Mouse (Mus musculus) B cell, adult 2 months (primary cell): ENCODE data around the gene Olfr1278.
"Not testable (repeated sequence)": the region's sequence is repeated elsewhere in the genome, so short reads cannot be mapped to it uniquely, and the experiment has no call there.

Experiments
- DNase-seq, 2 experiments: peaks; one replicate each; pipeline ENCODE4 v3.0.0; 2022

Gene Olfr1278

DNA sequence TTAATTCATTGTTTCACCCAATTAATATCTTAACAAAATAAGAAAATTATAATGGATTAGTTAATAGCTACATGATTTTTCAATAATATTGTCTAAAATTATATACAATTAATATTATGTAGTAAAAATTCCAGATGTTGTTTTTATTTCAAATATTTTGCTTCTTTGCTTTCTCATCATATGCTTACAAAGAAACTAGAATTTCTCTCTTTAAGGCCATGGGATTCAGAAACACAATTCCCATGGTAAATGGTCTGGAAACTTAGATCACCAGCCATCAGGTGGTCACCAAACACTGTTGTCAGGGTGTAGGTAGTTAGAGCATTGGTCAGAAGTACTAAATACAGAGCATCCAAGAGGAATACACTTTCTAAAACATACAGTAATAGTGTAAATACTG, at the start of gene Olfr1278:
Gene Olfr1278 (plus strand): TSS at position 301 of the 400 bp plus-strand sequence.
- no peak for DNase-seq

GRCm38 (mm10) chr2:111254216-111254615, 35.7 kb upstream of the Olfr1278 start, which contains the start of gene Olfr1276:
Gene Olfr1276, plus strand, starts transcription at chr2:111254516.
- no peak for DNase-seq

DNA sequence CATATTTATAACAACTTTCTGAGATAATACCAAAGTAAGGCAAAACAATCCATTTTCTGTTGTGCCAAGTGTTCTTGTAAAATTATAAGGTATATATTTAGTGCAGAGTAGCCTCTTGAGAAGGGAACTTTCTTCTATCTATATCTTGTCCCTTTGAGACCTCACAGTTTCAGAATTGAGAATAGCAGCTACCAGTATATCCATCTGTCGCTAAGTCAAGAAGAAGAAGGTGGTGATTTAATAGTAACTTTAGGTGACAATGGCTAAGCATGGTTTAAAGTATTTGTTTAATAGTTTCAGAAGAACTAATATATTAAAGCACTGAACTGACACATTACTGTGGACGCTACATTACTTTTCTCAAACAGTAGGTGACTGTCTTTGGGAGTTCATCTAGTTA, 15.9 kb upstream of the Olfr1278 start, which contains the start of gene Olfr1277:
Gene Olfr1277 (minus strand): TSS at position 101 of the 400 bp plus-strand sequence.
- no peak for DNase-seq

GRCm38 (mm10) chr2:111298541-111298940, 8.6 kb downstream of the Olfr1278 start:
- DNase-seq = no peak

- DNase-seq = no peak
These were observed 10.4 kb downstream of the Olfr1278 start, which contains the start of gene Olfr1279 for GRCm38 (mm10) chr2:111300374-111300773. Gene Olfr1279, plus strand, starts transcription at chr2:111300635.

DNA sequence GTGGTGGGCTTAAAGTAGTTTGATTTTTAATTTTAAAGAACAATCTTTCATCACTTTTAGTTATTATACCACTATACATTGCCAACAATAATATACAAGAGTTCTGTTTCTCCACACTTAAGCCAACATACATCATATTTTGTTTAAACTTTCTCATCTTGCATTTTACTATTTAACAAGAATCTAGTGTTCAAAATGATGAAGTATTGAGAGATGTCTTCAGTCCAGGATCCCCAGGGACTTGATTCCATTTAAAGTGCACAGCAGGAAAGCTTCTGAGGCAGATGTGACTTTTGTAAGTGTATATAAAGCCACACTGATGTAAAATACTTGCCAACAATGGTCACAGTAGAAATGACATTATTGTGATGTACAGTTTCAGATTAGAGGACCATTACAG, 23.8 kb downstream of the Olfr1278 start, which contains the start of gene Olfr1280:
Gene Olfr1280 (plus strand): TSS at position 301 of the 400 bp plus-strand sequence.
- no peak for DNase-seq

DNA sequence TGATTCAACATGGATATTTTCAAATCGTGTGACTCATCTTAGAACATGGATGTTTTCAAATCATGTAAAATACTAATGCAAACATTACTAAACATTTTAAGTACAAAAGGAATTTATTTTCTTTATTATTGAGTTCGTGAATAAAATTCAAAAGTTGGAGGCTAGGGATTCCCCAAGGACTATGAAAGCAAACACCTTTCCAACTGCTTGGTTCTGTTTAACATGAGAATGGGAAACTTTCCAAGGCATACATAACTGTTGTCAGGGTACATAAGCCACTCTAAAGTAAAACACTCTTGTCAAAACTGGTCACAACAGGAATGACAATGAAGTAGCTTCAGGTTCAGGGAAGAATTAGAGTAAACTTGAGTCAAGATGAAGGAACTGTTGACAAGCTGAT, 36.3 kb downstream of the Olfr1278 start, which contains the start of gene Olfr1281:
Gene Olfr1281 (plus strand): TSS at position 301 of the 400 bp plus-strand sequence.
- no peak for DNase-seq

GRCm38 (mm10) chr2:111333721-111334120, 43.8 kb downstream of the Olfr1278 start:
- not testable (repeated sequence) for DNase-seq

DNA sequence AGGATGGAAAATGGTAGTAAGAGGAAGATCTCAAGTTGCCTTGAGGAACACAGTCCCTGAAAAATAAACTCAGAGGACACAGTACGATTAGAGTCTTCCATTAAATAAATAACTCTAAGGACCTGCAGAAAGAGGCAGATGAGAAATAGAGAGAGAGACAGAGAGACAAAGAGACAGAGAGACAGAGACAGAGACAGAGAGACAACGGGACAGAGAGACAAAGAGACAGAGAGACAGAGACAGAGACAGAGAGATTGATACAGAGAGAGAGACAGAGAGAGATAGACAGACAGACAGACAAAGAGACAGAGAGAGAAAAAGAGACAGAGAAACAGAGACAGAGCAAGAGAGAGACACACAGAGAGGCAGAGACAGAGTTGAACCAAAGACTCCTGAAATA, 46.0 kb downstream of the Olfr1278 start, which contains the start of gene Olfr1282:
Gene Olfr1282 (minus strand): TSS at position 101 of the 400 bp plus-strand sequence.
- DNase-seq = no peak
